Mouse (Mus musculus): Measurements from ENCODE around the gene Cd300ld2. TPM values are rescaled to one million over a fixed set of nuclear protein-coding genes. Genes with fewer than 3 reads are reported as not detected.

The Cd300ld2 gene
- not detected for total RNA-seq (2023)

GRCm38 (mm10) chr11:115016093-115016492 lies at the start of gene Cd300ld2:
Gene Cd300ld2 (minus strand): TSS chr11:115016193.

GRCm38 (mm10) chr11:115062077-115062476 lies 46.1 kb upstream of the Cd300ld2 start, which contains the start of gene Cd300e:
Gene Cd300e (minus strand): TSS chr11:115062177.

GRCm38 (mm10) chr11:115048259-115048658 lies 32.3 kb upstream of the Cd300ld2 start, which contains the start of gene Cd300ld3:
Gene Cd300ld3 (minus strand): TSS chr11:115048409.

GRCm38 (mm10) chr11:115037669-115038068 lies 21.7 kb upstream of the Cd300ld2 start, which contains the start of gene Cd300ld5:
Gene Cd300ld5 (minus strand): TSS chr11:115037769.

GRCm38 (mm10) chr11:115026912-115027311 lies 10.9 kb upstream of the Cd300ld2 start, which contains the start of gene Cd300ld4:
Gene Cd300ld4 (minus strand): TSS chr11:115027012.

GRCm38 (mm10) chr11:115001474-115002040 lies 14.4 kb downstream of the Cd300ld2 start, which contains the start of gene Cd300c2:
Gene Cd300c2 (minus strand): TSS chr11:115001880.

GRCm38 (mm10) chr11:114989793-114990192 lies 26.2 kb downstream of the Cd300ld2 start, which contains the start of gene Cd300ld:
Gene Cd300ld (minus strand): TSS chr11:114989922.

GRCm38 (mm10) chr11:114968752-114969207 lies 47.2 kb downstream of the Cd300ld2 start, which contains the start of gene Cd300c:
Gene Cd300c (minus strand): TSS chr11:114969157.

Other genes starting within 250 kb of the Cd300ld2 start
- not detected for gene Btbd17, start 220.2 kb downstream of the Cd300ld2 start, total RNA-seq (2023)
- gene Gpr142, start 217.3 kb downstream of the Cd300ld2 start, total RNA-seq (2023), result not detected
- gene Gprc5c, start 165.0 kb downstream of the Cd300ld2 start, total RNA-seq (2023), result not detected
- gene Cd300a, start 126.2 kb downstream of the Cd300ld2 start, total RNA-seq (2023), result 1.2 TPM
- gene Cd300lb, start 81.8 kb downstream of the Cd300ld2 start, total RNA-seq (2023), result 1.5 TPM
- gene Cd300c, start 47.0 kb downstream of the Cd300ld2 start, total RNA-seq (2023), result not detected
- gene Cd300ld, start 26.3 kb downstream of the Cd300ld2 start, total RNA-seq (2023), result 0.46 TPM
- 0.89 TPM for gene Cd300c2, start 14.3 kb downstream of the Cd300ld2 start, total RNA-seq (2023)
- not detected for gene Cd300ld4, start 10.8 kb upstream of the Cd300ld2 start, total RNA-seq (2023)
- not detected for gene Cd300ld5, start 21.6 kb upstream of the Cd300ld2 start, total RNA-seq (2023)
- gene Cd300ld3, start 32.2 kb upstream of the Cd300ld2 start, total RNA-seq (2023), result not detected
- gene Cd300e, start 46.0 kb upstream of the Cd300ld2 start, total RNA-seq (2023), result 0.55 TPM
- 40.1 TPM for gene Rab37, start 75.2 kb upstream of the Cd300ld2 start, total RNA-seq (2023)
- 1.9 TPM for gene Cd300lf, start 117.8 kb upstream of the Cd300ld2 start, total RNA-seq (2023)
- gene Slc9a3r1, start 147.1 kb upstream of the Cd300ld2 start, total RNA-seq (2023), result 190 TPM
- gene Tmem104, start 171.3 kb upstream of the Cd300ld2 start, total RNA-seq (2023), result 14.4 TPM
- gene Nat9, start 171.7 kb upstream of the Cd300ld2 start, total RNA-seq (2023), result 6.6 TPM